Mouse (Mus musculus) hindbrain, embryonic 10.5 days (tissue): ENCODE data around the gene Trafd1. TPM values are rescaled to one million over a fixed set of nuclear protein-coding genes. Genes with fewer than 3 reads are reported as not detected.
"Not testable (repeated sequence)": the region's sequence is repeated elsewhere in the genome, so short reads cannot be mapped to it uniquely, and the experiment has no call there.

Source experiments
- DNase-seq: peaks from one replicate; pipeline ENCODE4 v3.0.0-alpha.2; 2017; ENCODE audit warnings: low spot score
- H3K27ac ChIP-seq: fragments of 300-500 bp; sonication (generic); 2 replicates; pipeline ENCODE4 v1.5.1; 2016; ENCODE audit warnings: mild to moderate bottlenecking, moderate library complexity
- H3K27me3 ChIP-seq: fragments of 300-500 bp; sonication (generic); 2 replicates; pipeline ENCODE4 v1.6.1; 2016; ENCODE audit warnings: mild to moderate bottlenecking; ENCODE audit not compliant: poor library complexity, insufficient read depth, severe bottlenecking
- H3K36me3 ChIP-seq: fragments of 300-500 bp; sonication (generic); 2 replicates; pipeline ENCODE4 v1.6.1; 2016; ENCODE audit warnings: mild to moderate bottlenecking, moderate library complexity
- H3K4me1 ChIP-seq: fragments of 300-500 bp; sonication (generic); replicated peaks from 2 replicates; pipeline ENCODE4 v1.6.1; 2016; ENCODE audit warnings: mild to moderate bottlenecking
- H3K4me3 ChIP-seq: fragments of 300-500 bp; sonication (generic); 2 replicates; pipeline ENCODE4 v1.5.1; 2016; ENCODE audit warnings: mild to moderate bottlenecking, moderate library complexity
- H3K9me3 ChIP-seq: fragments of 300-500 bp; sonication (generic); 2 replicates; pipeline ENCODE4 v1.6.1; 2016; ENCODE audit warnings: mild to moderate bottlenecking, moderate library complexity
- WGBS: fragments of 180-500 bp; shearing (Covaris S2); methylation state at CpG from one replicate; pipeline ENCODE4 v1.1.7; 2016; 5-methylcytosine and 5-hydroxymethylcytosine counted together
- polyA plus RNA-seq: library from polyadenylated mRNA; unstranded; fragments of >200 nt; fragmentation: Nextera tagmentation; extraction: Ambion mirVana; gene quantifications from 2 replicates; pipeline ENCODE4 v1.2.1, GENCODE M21; 2016

Gene Trafd1
- polyA plus RNA-seq, 1 experiment from 2014 or later = 96.2 TPM

GRCm38 (mm10) chr5:121336776-121337175 lies 48.7 kb downstream of the Trafd1 start:
- H3K36me3 ChIP-seq = peaks cover 94% of the 10 kb centered on the region
- 94% methylated on average over 6 of the region's 6 CpGs for WGBS

GRCm38 (mm10) chr5:121336009-121336408 lies 49.4 kb downstream of the Trafd1 start:
- no peak for DNase-seq
- 78% methylated on average over 3 of the region's 3 CpGs for WGBS

More at GRCm38 (mm10) chr5:121336776-121337175, 48.7 kb downstream of the Trafd1 start:
- no peaks in the 10 kb centered on the region for H3K27me3 ChIP-seq
- no peak overlapping the region for H3K4me3 ChIP-seq
- peaks cover 9% of the 10 kb centered on the region for H3K4me1 ChIP-seq
- H3K9me3 ChIP-seq = no peaks in the 10 kb centered on the region
- no peak overlapping the region for H3K27ac ChIP-seq
- no peak for DNase-seq

GRCm38 (mm10) chr5:121335426-121335825 lies 50.0 kb downstream of the Trafd1 start:
- H3K36me3 ChIP-seq = peaks cover 98% of the 10 kb centered on the region
- WGBS = 88% methylated on average over 4 of the region's 4 CpGs
- no peak overlapping the region for H3K4me3 ChIP-seq
- H3K27me3 ChIP-seq = no peaks in the 10 kb centered on the region
- no peak overlapping the region for H3K27ac ChIP-seq
- H3K9me3 ChIP-seq = no peaks in the 10 kb centered on the region
- peaks cover 2% of the 10 kb centered on the region; the same call in 1 of the 2 replicates for H3K4me1 ChIP-seq
- no peak for DNase-seq

More at GRCm38 (mm10) chr5:121336009-121336408, 49.4 kb downstream of the Trafd1 start:
- H3K9me3 ChIP-seq = no peaks in the 10 kb centered on the region
- peaks cover 96% of the 10 kb centered on the region for H3K36me3 ChIP-seq
- no peak overlapping the region for H3K4me3 ChIP-seq
- H3K27ac ChIP-seq = no peak overlapping the region
- H3K4me1 ChIP-seq = peaks cover 7% of the 10 kb centered on the region
- H3K27me3 ChIP-seq = no peaks in the 10 kb centered on the region

- DNase-seq = no peak
- no peaks in the 10 kb centered on the region for H3K9me3 ChIP-seq
- H3K36me3 ChIP-seq = peaks cover 95% of the 10 kb centered on the region
- no peaks in the 10 kb centered on the region for H3K4me1 ChIP-seq
- H3K27ac ChIP-seq = no peak overlapping the region
- 86% methylated on average over 5 of the region's 5 CpGs for WGBS
- H3K27me3 ChIP-seq = no peaks in the 10 kb centered on the region
- H3K4me3 ChIP-seq = no peak overlapping the region
Measured at GRCm38 (mm10) chr5:121334454-121334853, 51.0 kb downstream of the Trafd1 start.

GRCm38 (mm10) chr5:121333976-121334375 lies 51.5 kb downstream of the Trafd1 start:
- DNase-seq = no peak
- no peaks in the 10 kb centered on the region for H3K9me3 ChIP-seq
- H3K27ac ChIP-seq = no peak overlapping the region
- no peak overlapping the region for H3K4me3 ChIP-seq
- H3K27me3 ChIP-seq = no peaks in the 10 kb centered on the region
- peaks cover 95% of the 10 kb centered on the region for H3K36me3 ChIP-seq
- 93% methylated on average over 9 of the region's 9 CpGs for WGBS
- H3K4me1 ChIP-seq = no peaks in the 10 kb centered on the region

- Histone ChIP-seq H3K36me3 (peaks cover 92% of the 10 kb centered on the region), H3K27ac (no peak overlapping the region), H3K4me3 (no peak overlapping the region), H3K27me3 (no peaks in the 10 kb centered on the region), H3K9me3 (no peaks in the 10 kb centered on the region), H3K4me1 (no peaks in the 10 kb centered on the region)
- 95% methylated on average over 10 of the region's 10 CpGs for WGBS
- no peak for DNase-seq
Measured at GRCm38 (mm10) chr5:121331731-121332130, 53.7 kb downstream of the Trafd1 start.

GRCm38 (mm10) chr5:121330154-121330816 lies 55.1 kb downstream of the Trafd1 start:
- not testable (repeated sequence) for H3K27me3 ChIP-seq, H3K9me3 ChIP-seq, H3K4me1 ChIP-seq
- 71% methylated on average over 16 of the region's 19 CpGs for WGBS
- peak; percentile 7 for DNase-seq
- Histone ChIP-seq H3K27ac (peak overlapping the region; percentile 80), H3K36me3 (peaks cover 92% of the 10 kb centered on the region), H3K4me3 (peak overlapping the region; percentile 33)

- WGBS = 86% methylated on average over 11 of the region's 11 CpGs
- H3K27ac ChIP-seq = 0 out of 2 replicates have a peak overlapping the region, but pooled peaks have one; percentile 17
Measured at GRCm38 (mm10) chr5:121329333-121330058, 55.9 kb downstream of the Trafd1 start.

GRCm38 (mm10) chr5:121326079-121326805 lies 59.2 kb downstream of the Trafd1 start:
- Histone ChIP-seq H3K4me3 (no peak overlapping the region), H3K27me3 (no peaks in the 10 kb centered on the region), H3K36me3 (peaks cover 92% of the 10 kb centered on the region), H3K4me1 (no peaks in the 10 kb centered on the region; the same call in 1 of the 2 replicates), H3K9me3 (no peaks in the 10 kb centered on the region), H3K27ac (no peak overlapping the region)
- no peak for DNase-seq
- WGBS = 83% methylated on average over 14 of the region's 14 CpGs

More at GRCm38 (mm10) chr5:121329333-121330058, 55.9 kb downstream of the Trafd1 start:
- Histone ChIP-seq H3K4me3 (peak overlapping the region; percentile 33), H3K27me3 (no peaks in the 10 kb centered on the region), H3K36me3 (peaks cover 92% of the 10 kb centered on the region), H3K4me1 (no peaks in the 10 kb centered on the region; the same call in 1 of the 2 replicates), H3K9me3 (no peaks in the 10 kb centered on the region)
- DNase-seq = no peak

Other genes starting within 250 kb of the Trafd1 start
- 20.4 and 23.1 TPM in 2 replicates for gene Ptpn11, start 194.2 kb downstream of the Trafd1 start, polyA plus RNA-seq
- 553 and 627 TPM in 2 replicates for gene Rpl6, start 181.2 kb downstream of the Trafd1 start, polyA plus RNA-seq
- gene Hectd4, start 165.4 kb downstream of the Trafd1 start, polyA plus RNA-seq = 5.4 and 6.6 TPM in 2 replicates
- 44.1 and 54.2 TPM in 2 replicates for gene Naa25, start 12.3 kb upstream of the Trafd1 start, polyA plus RNA-seq
- 0.78 and 0.93 TPM in 2 replicates for gene Tmem116, start 66.3 kb upstream of the Trafd1 start, polyA plus RNA-seq
- 143 and 148 TPM in 2 replicates for gene Erp29, start 66.9 kb upstream of the Trafd1 start, polyA plus RNA-seq
- gene Adam1b, start 117.8 kb upstream of the Trafd1 start, polyA plus RNA-seq = 0.08 TPM in 1 of 2 replicates, not detected in the other
- 1.3 and 2.2 TPM in 2 replicates for gene Adam1a, start 159.8 kb upstream of the Trafd1 start, polyA plus RNA-seq
- gene Gm42878, start 159.8 kb upstream of the Trafd1 start, polyA plus RNA-seq = not detected in 2 replicates
- 48.8 and 53.9 TPM in 2 replicates for gene Mapkapk5, start 160.3 kb upstream of the Trafd1 start, polyA plus RNA-seq
- 123 and 124 TPM in 2 replicates for gene Aldh2, start 208.2 kb upstream of the Trafd1 start, polyA plus RNA-seq
- gene Acad12, start 233.3 kb upstream of the Trafd1 start, polyA plus RNA-seq = 1.9 TPM in 2 replicates